15 mouse cellular contexts compared by ENCODE assay signal in the genomic region with DNA sequence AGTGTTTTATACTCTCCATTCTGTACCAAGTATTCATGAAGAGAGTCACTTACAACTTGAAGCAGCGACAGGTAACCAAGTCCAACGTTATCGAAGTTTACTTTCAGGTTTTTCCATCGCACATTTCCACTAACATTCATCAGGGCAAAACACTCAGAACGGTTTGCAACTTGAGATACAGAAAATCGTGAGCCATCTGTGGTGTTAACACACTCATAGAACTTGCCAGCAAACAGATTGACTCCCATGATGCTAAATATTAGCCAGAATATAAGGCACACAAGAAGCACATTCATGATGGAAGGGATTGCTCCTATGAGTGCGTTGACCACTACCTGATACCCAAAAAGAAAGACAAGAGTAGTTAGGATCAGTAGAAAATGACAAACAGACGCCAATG. TPM values are rescaled to one million over a fixed set of nuclear protein-coding genes. Genes with fewer than 3 reads are reported as not detected.
DNase-seq lines count a peak whose midpoint lies in the region; TF ChIP-seq lines count a peak whose summit lies in the region.
"Had no signal": no experiment of that assay in that cellular context is flagged by ENCODE, and none has a peak within 500 bp of the region (broad histone marks: within the 10 kb centered on the region; RNA-seq: fewer than 3 reads in every experiment).

No protein-coding gene starts in this region.

- no peak for TF ChIP-seq CTCF in brain, embryonic 14.5 days (IDR thresholded peaks at IDR 0.05; ENCODE audit: borderline replicate concordance, extremely low read depth, insufficient read depth, insufficient read length)

- peak; percentile 12 for DNase-seq in layer of hippocampus, adult 11-12 months (ENCODE audit: low spot score)
- no peak for DNase-seq in layer of hippocampus, postnatal 25 days (ENCODE audit: extremely low spot score in 1 of 2, low spot score in 1 of 2)
- peak; percentile 55 for DNase-seq in brain, embryonic 14.5 days (ENCODE audit: low read depth)
- peak; percentile 15 for DNase-seq in layer of hippocampus, adult 9-10 months (ENCODE audit: low spot score)
- DNase-seq in spleen, postnatal 36 days (ENCODE audit: low spot score in 2 of 2), result no peak
- DNase-seq in right cerebral cortex, postnatal 25 days, result no peak
- DNase-seq: adrenal gland, adult 2 months; adrenal gland, postnatal 25 days; cerebellum, adult 11-12 months; cerebellum, adult 9-10 months; cerebellum, postnatal 25 days; gastrocnemius, adult 2 months; gastrocnemius, postnatal 36 days; heart, adult 11 months; heart, postnatal 36 days had no signal

- no peak for TF ChIP-seq POLR2A in brain, embryonic 14.5 days (IDR thresholded peaks at IDR 0.05; ENCODE audit: borderline replicate concordance, extremely low read depth, insufficient read depth, insufficient read length, poor library complexity, severe bottlenecking)

RNA-seq across cellular contexts. Expression of gene Scn1a, which starts 53.9 kb away (rescaled TPM):
- 10 to 100 TPM; 57.0 to 60.6 TPM for total RNA-seq in layer of hippocampus, postnatal 25 days (2021)
- 13.6 and 14.0 TPM in 2 replicates for polyA plus RNA-seq in brain, embryonic 14.5 days (2012; rRNA removed)
- total RNA-seq: heart, postnatal 36 days had no signal
- polyA plus RNA-seq: adrenal gland, adult 2 months had no signal

Comparison
In these comparisons a context has a peak if more than half of its experiments do, and no peak if none do; other contexts are left out.
1. DNase-seq: peak in layer of hippocampus, adult 11-12 months (single experiment), brain, embryonic 14.5 days (single experiment) and layer of hippocampus, adult 9-10 months (single experiment); none in layer of hippocampus, postnatal 25 days (0 of 2), spleen, postnatal 36 days (0 of 2) and right cerebral cortex, postnatal 25 days (single experiment).